ENCODE assay signal across 14 mouse cellular contexts in the genomic region with DNA sequence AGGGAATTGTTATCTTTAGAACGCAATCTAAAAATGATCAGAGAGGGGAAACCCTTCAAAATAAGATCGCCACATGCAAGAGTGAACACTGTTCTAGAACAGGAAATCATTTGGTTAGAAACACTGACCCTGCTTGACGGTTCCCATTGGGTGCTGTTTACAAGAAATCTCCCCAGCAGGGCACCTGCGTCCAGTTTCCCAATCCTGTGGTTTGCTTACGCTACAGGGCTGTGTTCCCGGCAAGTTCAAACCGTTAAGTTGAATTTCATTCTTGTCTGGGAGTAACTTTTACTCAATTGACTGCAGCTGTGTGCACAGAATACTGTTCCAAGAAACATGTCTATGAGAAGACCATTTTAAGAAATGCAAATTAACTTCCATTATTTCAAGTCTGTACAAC. TPM values are rescaled to one million over a fixed set of nuclear protein-coding genes. Genes with fewer than 3 reads are reported as not detected.
DNase-seq lines count a peak whose midpoint lies in the region; ATAC-seq and TF ChIP-seq lines count a peak whose summit lies in the region.
"Had no signal": no experiment of that assay in that cellular context is flagged by ENCODE, and none has a peak within 500 bp of the region (broad histone marks: within the 10 kb centered on the region; RNA-seq: fewer than 3 reads in every experiment).

No protein-coding gene starts in this region.

- no peaks in the 10 kb centered on the region for H3K9me3 ChIP-seq in lung, embryonic 15.5 days
- no peaks in the 10 kb centered on the region for H3K9me3 ChIP-seq in liver, postnatal 0 days (ENCODE audit: low read length)
- H3K9me3 ChIP-seq: forebrain, embryonic 13.5 days; neural tube, embryonic 12.5 days had no signal

- intact Hi-C loops in gastrocnemius, adult 2 months (cut with DNase I), result loop anchor here (5.0 to 10.0 kb wide), 2 partner anchors 51 to 551 kb away; no protein-coding TSS in a partner anchor

- no peak for ATAC-seq in lung, embryonic 15.5 days (ENCODE audit: borderline replicate concordance, extremely low read depth, low FRiP score, low TSS enrichment)
- peak; percentile 69 for ATAC-seq in liver, postnatal 0 days
- ATAC-seq: forebrain, embryonic 13.5 days; hindbrain, embryonic 16.5 days had no signal

- H3K36me3 ChIP-seq in lung, embryonic 15.5 days, result no peaks in the 10 kb centered on the region
- H3K36me3 ChIP-seq in liver, postnatal 0 days (replicated peaks; ENCODE audit: insufficient read depth, low read length), result no peaks in the 10 kb centered on the region
- H3K36me3 ChIP-seq: neural tube, embryonic 12.5 days had no signal

- H3K4me3 ChIP-seq in gastrocnemius, adult 2 months, result no peak overlapping the region
- no peak overlapping the region for H3K4me3 ChIP-seq in lung, embryonic 15.5 days
- no peak overlapping the region for H3K4me3 ChIP-seq in liver, postnatal 0 days (ENCODE audit: low read depth, low read length)
- H3K4me3 ChIP-seq: forebrain, embryonic 13.5 days; left cerebral cortex, adult 2 months; neural tube, embryonic 12.5 days had no signal

- peaks cover 60% of the 10 kb centered on the region for H3K4me1 ChIP-seq in lung, embryonic 15.5 days
- peaks cover 17% of the 10 kb centered on the region for H3K4me1 ChIP-seq in liver, postnatal 0 days (ENCODE audit: insufficient read depth)
- H3K4me1 ChIP-seq: forebrain, embryonic 13.5 days; neural tube, embryonic 12.5 days had no signal

- TF ChIP-seq CTCF in gastrocnemius, adult 2 months (IDR thresholded peaks at IDR 0.05), result no peak
- no peak for TF ChIP-seq CTCF in liver, postnatal 0 days (IDR thresholded peaks at IDR 0.05; ENCODE audit: low read depth)

- H3K4me2 ChIP-seq in lung, embryonic 15.5 days, result no peak overlapping the region
- H3K4me2 ChIP-seq in liver, postnatal 0 days (ENCODE audit: low read depth, low read length), result 0 out of 2 replicates have a peak overlapping the region, but pooled peaks have one; percentile 7
- H3K4me2 ChIP-seq: forebrain, embryonic 13.5 days; neural tube, embryonic 12.5 days had no signal

- H3K27me3 ChIP-seq in lung, embryonic 15.5 days, result no peaks in the 10 kb centered on the region
- no peaks in the 10 kb centered on the region for H3K27me3 ChIP-seq in liver, postnatal 0 days (ENCODE audit: insufficient read depth, low read length)
- H3K27me3 ChIP-seq: forebrain, embryonic 13.5 days; neural tube, embryonic 12.5 days had no signal

- H3K27ac ChIP-seq in gastrocnemius, adult 2 months, result peak overlapping the region; percentile 90
- H3K27ac ChIP-seq in lung, embryonic 15.5 days, result peak overlapping the region; percentile 2; the same call in 1 of the 2 replicates
- 0 out of 2 replicates have a peak overlapping the region, but pooled peaks have one; percentile 2 for H3K27ac ChIP-seq in liver, postnatal 0 days (ENCODE audit: low read depth)
- H3K27ac ChIP-seq: forebrain, embryonic 13.5 days; left cerebral cortex, adult 2 months; neural tube, embryonic 12.5 days had no signal

- peak; percentile 67 for TF ChIP-seq EP300 in liver, postnatal 0 days (IDR thresholded peaks at IDR 0.05; ENCODE audit: low read depth)

- H3K9ac ChIP-seq in lung, embryonic 15.5 days, result no peak overlapping the region
- no peak overlapping the region for H3K9ac ChIP-seq in liver, postnatal 0 days (replicated peaks)
- H3K9ac ChIP-seq: forebrain, embryonic 13.5 days; neural tube, embryonic 12.5 days had no signal

- WGBS in lung, embryonic 15.5 days, result 62% methylated on average over 7 of the region's 7 CpGs
- WGBS in liver, postnatal 0 days (ENCODE audit: insufficient replicate concordance), result 25% methylated on average over 7 of the region's 7 CpGs

- peak; percentile 62 for DNase-seq in gastrocnemius, adult 2 months
- DNase-seq in gastrocnemius, postnatal 10 days, result no peak
- DNase-seq in lung, postnatal 10 days, result no peak
- peak; percentile 60 for DNase-seq in liver, postnatal 0 days
- no peak for DNase-seq in Muller cell, postnatal 12 days (ENCODE audit: inconsistent ontology term)
- DNase-seq in right cerebral cortex, postnatal 4 days, result no peak
- no peak for DNase-seq in T-cell, adult 2 months (ENCODE audit: low spot score)
- DNase-seq: adrenal gland, postnatal 14 days; kidney, postnatal 14 days had no signal

RNA-seq across cellular contexts. Expression of gene Rbms1, which starts 59.5 kb away (rescaled TPM):
- 10 to 100 TPM; 17.2 to 27.8 TPM for total RNA-seq in gastrocnemius, adult 2 months (2021)
- 10 to 100 TPM; 40.5 to 51.0 TPM for total RNA-seq in gastrocnemius, postnatal 10 days (2021)
- polyA plus RNA-seq in lung, embryonic 15.5 days (2015; fragmentation: Nextera tagmentation; extraction: Ambion mirVana), result 136 and 139 TPM in 2 replicates
- polyA plus RNA-seq in liver, postnatal 0 days (2015; fragmentation: Nextera tagmentation; extraction: Ambion mirVana), result 36.5 and 38.5 TPM in 2 replicates

Comparison
In these comparisons a context has a peak if more than half of its experiments do, and no peak if none do; other contexts are left out.
1. DNase-seq: peak in gastrocnemius, adult 2 months (single experiment) and liver, postnatal 0 days (single experiment); none in gastrocnemius, postnatal 10 days (single experiment), lung, postnatal 10 days (single experiment), Muller cell, postnatal 12 days (single experiment), right cerebral cortex, postnatal 4 days (single experiment) and T-cell, adult 2 months (single experiment).
2. H3K27ac ChIP-seq: peak in every context shown above with its lines; median percentile 90 in gastrocnemius, adult 2 months; 2 in lung, embryonic 15.5 days; 2 in liver, postnatal 0 days.